Mouse (Mus musculus) liver, embryonic 15.5 days (tissue): Measurements from ENCODE around the gene Tspan5. TPM values are rescaled to one million over a fixed set of nuclear protein-coding genes. Genes with fewer than 3 reads are reported as not detected.

ENCODE experiments used
- ATAC-seq: fragments of 200-750 bp; cut with Nextera tagmentation; 2 replicates; pipeline ENCODE4 v1.8.0; 2017; ENCODE audit warnings: moderate number of reproducible peaks, mild to moderate bottlenecking, moderate library complexity; ENCODE audit not compliant: insufficient read depth
- H3K27ac ChIP-seq: fragments of 300-500 bp; sonication (generic); replicated peaks from 2 replicates; pipeline ENCODE4 v1.5.1; 2015; ENCODE audit warnings: mild to moderate bottlenecking, inconsistent platforms
- H3K27me3 ChIP-seq: fragments of 300-500 bp; sonication (generic); 2 replicates; pipeline ENCODE4 v1.6.1; 2015; ENCODE audit warnings: mild to moderate bottlenecking, inconsistent platforms
- H3K36me3 ChIP-seq: fragments of 300-500 bp; sonication (generic); replicated peaks from 2 replicates; pipeline ENCODE4 v1.6.1; 2015; ENCODE audit warnings: moderate library complexity, mild to moderate bottlenecking, inconsistent platforms
- H3K4me1 ChIP-seq: fragments of 300-500 bp; sonication (generic); replicated peaks from 2 replicates; pipeline ENCODE4 v1.6.1; 2015; ENCODE audit warnings: inconsistent platforms
- H3K4me2 ChIP-seq: fragments of 300-500 bp; sonication (generic); 2 replicates; pipeline ENCODE4 v1.6.1; 2015; ENCODE audit warnings: moderate library complexity, mild to moderate bottlenecking, inconsistent platforms
- H3K4me3 ChIP-seq: fragments of 300-500 bp; sonication (generic); replicated peaks from 2 replicates; pipeline ENCODE4 v1.5.1; 2015; ENCODE audit warnings: mild to moderate bottlenecking, inconsistent platforms
- H3K9ac ChIP-seq: fragments of 300-500 bp; sonication (generic); 2 replicates; pipeline ENCODE4 v1.6.1; 2015; ENCODE audit warnings: moderate library complexity, mild to moderate bottlenecking, inconsistent platforms
- H3K9me3 ChIP-seq: fragments of 300-500 bp; sonication (generic); replicated peaks from 2 replicates; pipeline ENCODE4 v1.6.1; 2016; ENCODE audit warnings: inconsistent platforms
- WGBS: fragments of 180-500 bp; shearing (Covaris S2); methylation state at CpG from one replicate; pipeline ENCODE4 v1.1.7; 2015; ENCODE audit warnings: mixed read lengths; ENCODE audit not compliant: insufficient replicate concordance; 5-methylcytosine and 5-hydroxymethylcytosine counted together
- polyA plus RNA-seq: library from polyadenylated mRNA; unstranded; fragments of >200 nt; fragmentation: Nextera tagmentation; extraction: Ambion mirVana; gene quantifications from 2 replicates; pipeline ENCODE4 v1.2.1, GENCODE M21; 2015

Tspan5 gene
- 3.0 and 3.4 TPM in 2 replicates for polyA plus RNA-seq

DNA sequence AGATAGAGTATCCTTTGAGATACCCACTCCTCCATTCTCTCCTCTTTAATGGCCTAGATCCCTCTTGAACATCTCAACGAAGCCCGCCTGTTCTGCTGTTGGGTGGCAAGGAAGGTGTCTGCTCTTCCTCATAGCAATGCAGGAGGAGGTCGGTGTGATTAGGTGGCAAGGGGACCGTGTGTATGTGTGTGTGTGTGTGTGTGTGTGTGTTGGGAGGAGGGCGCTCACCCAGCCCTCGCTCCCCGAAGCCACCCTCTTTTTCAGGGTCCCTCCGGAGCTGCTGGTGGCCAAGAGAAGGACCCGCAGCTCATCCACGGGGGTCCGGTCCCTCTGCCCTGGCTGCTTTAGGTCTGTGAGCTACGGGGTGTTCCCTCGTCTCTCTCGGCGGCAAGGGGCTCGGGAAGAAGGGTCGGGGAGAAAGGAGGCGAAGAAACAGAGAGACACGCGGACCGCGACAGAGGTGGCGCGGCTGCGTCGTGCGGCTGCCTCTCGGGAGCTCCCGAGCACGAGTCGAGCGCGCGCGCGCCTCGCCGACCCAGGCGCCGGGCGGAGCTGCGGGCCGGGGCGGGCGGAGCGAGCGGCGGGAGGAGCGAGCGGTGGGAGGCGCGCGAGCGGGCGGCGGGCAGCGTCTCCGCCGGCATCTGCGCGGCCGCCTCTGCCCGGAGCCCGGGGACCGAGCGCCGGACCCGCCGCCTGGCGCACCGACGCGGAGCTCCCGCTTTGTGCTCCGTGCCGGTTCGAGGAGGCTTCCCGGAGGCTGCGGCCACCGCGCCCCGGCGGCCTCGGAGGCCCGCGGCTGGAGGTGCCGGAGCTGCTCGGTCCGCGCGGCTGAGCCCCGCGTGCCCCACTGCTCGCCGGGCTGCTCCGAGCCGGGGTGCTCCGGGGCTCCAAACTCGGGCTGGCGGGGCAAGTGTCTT lies at the start of gene Tspan5:
Tspan5 (plus strand) TSS at position 547 of the 917 bp plus-strand sequence.
- Histone ChIP-seq H3K4me1 (peaks cover 23% of the 10 kb centered on the region), H3K4me3 (peak within 1 kb of the TSS; percentile 68), H3K9ac (peak within 1 kb of the TSS; percentile 59), H3K4me2 (peak within 1 kb of the TSS; percentile 94), H3K27me3 (peaks cover 51% of the 10 kb centered on the region), H3K9me3 (no peaks in the 10 kb centered on the region), H3K27ac (peak within 1 kb of the TSS; percentile 48; the same call in 1 of the 2 replicates), H3K36me3 (no peaks in the 10 kb centered on the region)
- peak; percentile 84 for ATAC-seq
- WGBS = under 1% methylated on average over 67 of the region's 100 CpGs

DNA sequence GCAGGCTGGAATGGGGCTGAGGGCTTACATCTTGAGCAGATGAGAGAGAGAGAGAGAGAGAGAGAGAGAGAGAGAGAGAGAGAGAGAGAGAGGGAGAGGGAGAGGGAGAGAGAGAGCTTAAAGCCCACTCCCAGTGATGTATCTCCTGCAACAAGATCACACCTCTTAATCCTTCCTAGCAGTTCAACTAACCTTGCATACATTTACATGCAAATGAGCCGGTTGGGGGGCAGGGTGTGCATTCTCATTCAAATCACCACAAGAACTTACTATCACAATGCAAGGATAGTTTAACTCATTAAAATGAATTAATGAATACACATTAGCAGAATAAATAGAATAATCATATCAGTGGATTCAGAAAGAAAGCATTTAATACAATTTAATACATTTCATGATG lies 49.7 kb upstream of the Tspan5 start:
- no peak overlapping the region for H3K27ac ChIP-seq
- no peak overlapping the region for H3K4me3 ChIP-seq
- no peaks in the 10 kb centered on the region for H3K27me3 ChIP-seq
- H3K4me1 ChIP-seq = no peaks in the 10 kb centered on the region
- H3K9ac ChIP-seq = no peak overlapping the region
- no peak for ATAC-seq
- WGBS = 48% methylated on average over 1 of the region's 1 CpGs
- no peak overlapping the region for H3K4me2 ChIP-seq
- H3K9me3 ChIP-seq = no peaks in the 10 kb centered on the region
- no peaks in the 10 kb centered on the region for H3K36me3 ChIP-seq

DNA sequence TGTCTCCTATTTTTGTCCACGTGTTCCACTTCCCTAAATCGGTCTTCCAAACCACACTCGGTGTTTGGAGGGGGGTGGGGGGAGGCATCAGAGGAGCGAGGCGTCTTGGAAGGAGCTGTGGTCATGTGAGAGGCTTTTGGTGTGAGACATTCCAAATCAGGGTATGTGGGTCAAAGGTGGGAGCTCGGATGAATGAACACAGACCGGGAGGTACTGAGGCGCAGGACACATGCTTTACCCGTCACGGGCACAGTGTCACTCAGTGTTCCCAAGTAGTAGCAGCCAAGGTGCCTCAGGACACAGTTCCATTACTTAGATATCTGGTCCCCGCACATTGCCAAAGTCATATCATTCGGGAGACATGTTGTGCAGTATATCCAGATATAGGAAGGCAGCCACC lies 38.6 kb upstream of the Tspan5 start:
- no peak overlapping the region for H3K4me3 ChIP-seq
- H3K27ac ChIP-seq = no peak overlapping the region
- H3K4me1 ChIP-seq = no peaks in the 10 kb centered on the region
- no peaks in the 10 kb centered on the region for H3K9me3 ChIP-seq
- H3K27me3 ChIP-seq = no peaks in the 10 kb centered on the region
- ATAC-seq = no peak
- no peaks in the 10 kb centered on the region for H3K36me3 ChIP-seq
- H3K4me2 ChIP-seq = no peak overlapping the region
- H3K9ac ChIP-seq = no peak overlapping the region
- WGBS = 58% methylated on average over 12 of the region's 12 CpGs

DNA sequence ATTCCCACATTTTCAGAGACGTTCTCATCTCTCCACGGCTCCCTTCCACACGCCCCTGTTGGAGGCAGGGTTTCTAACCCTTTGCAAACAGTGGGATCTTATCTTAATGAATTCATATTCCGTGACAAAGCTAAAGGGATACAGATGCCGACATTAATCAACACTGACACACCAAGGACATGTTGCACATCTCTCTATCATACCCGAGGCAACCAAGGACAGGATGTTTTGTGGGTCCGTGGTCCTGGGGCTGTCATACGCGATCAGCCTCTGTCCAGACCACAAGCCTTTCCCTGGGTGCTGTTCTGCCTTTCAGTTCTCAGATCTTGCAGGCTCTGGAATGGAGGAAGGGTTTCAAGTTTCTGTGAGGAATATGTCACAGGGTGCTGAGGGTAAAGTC lies 37.5 kb upstream of the Tspan5 start:
- Histone ChIP-seq H3K4me1 (no peaks in the 10 kb centered on the region), H3K9me3 (no peaks in the 10 kb centered on the region), H3K27ac (no peak overlapping the region), H3K4me2 (no peak overlapping the region), H3K4me3 (no peak overlapping the region), H3K36me3 (no peaks in the 10 kb centered on the region), H3K27me3 (no peaks in the 10 kb centered on the region), H3K9ac (no peak overlapping the region)
- WGBS = 36% methylated on average over 9 of the region's 9 CpGs
- ATAC-seq = no peak

DNA sequence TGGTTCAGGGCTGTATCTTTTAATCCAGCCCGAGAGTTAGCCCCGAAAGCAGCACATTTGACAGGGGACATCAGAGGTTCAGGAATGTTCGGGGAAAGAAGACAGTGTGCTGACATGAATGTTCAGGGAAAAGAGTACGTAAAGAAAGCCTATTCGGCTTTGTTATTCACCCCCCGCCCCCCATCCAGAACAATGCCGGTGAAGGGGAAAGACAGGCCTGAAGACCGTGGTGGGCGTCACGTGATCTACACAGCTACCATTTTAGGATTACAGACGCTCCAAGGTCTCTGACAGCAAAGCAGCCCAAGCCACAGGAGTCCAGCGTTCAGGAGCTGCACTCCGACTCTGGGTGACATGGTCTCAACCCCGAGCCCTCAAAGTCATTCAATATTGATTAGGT lies 36.1 kb upstream of the Tspan5 start:
- no peaks in the 10 kb centered on the region for H3K4me1 ChIP-seq
- no peak overlapping the region for H3K9ac ChIP-seq
- ATAC-seq = no peak
- no peaks in the 10 kb centered on the region for H3K27me3 ChIP-seq
- no peaks in the 10 kb centered on the region for H3K36me3 ChIP-seq
- no peak overlapping the region for H3K4me2 ChIP-seq
- no peak overlapping the region for H3K27ac ChIP-seq
- no peaks in the 10 kb centered on the region for H3K9me3 ChIP-seq
- 66% methylated on average over 14 of the region's 14 CpGs for WGBS
- H3K4me3 ChIP-seq = no peak overlapping the region

DNA sequence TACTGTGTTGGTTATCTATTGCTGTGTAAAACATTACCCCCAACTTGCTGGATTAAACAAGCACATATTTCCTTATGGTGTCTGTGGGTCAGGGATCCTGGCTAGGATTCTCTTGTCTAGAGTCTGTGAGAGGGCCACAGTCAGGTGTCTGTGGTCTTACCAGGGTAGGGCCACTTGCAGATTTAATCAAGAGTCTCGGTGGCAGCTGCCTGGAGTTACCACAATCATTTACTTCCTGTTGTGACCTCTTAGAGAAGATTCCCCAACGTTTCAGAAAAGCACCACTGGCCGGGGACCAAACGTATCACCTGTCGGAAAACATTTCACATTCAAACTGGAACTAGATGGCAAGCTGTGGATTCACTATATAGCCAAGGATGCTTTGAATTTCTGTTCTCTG lies 32.8 kb upstream of the Tspan5 start:
- no peak for ATAC-seq
- Histone ChIP-seq H3K4me3 (no peak overlapping the region), H3K9ac (no peak overlapping the region), H3K4me1 (no peaks in the 10 kb centered on the region), H3K36me3 (no peaks in the 10 kb centered on the region), H3K9me3 (no peaks in the 10 kb centered on the region), H3K27ac (no peak overlapping the region), H3K27me3 (no peaks in the 10 kb centered on the region), H3K4me2 (no peak overlapping the region)
- WGBS = 39% methylated on average over 5 of the region's 5 CpGs

DNA sequence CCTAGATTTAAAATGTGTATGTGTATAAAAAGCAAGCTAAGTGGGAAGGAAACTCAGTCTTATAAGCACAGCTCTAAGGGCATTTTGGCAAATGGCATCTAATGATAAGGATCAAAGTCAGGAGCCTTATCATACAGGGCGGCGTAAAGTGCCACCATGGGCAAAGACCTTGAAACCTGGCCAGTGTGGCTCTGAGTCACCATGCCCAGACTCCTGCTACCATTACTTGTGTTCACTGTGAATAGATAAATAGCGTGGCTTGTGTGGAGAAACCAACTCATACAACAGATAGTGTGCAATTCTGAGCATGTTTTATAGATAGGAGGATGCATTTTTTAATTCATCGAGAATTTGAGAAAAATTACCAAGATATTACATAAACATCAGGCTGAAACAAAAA lies 30.0 kb upstream of the Tspan5 start:
- no peaks in the 10 kb centered on the region for H3K36me3 ChIP-seq
- no peak overlapping the region for H3K27ac ChIP-seq
- no peaks in the 10 kb centered on the region for H3K4me1 ChIP-seq
- no peaks in the 10 kb centered on the region for H3K9me3 ChIP-seq
- H3K9ac ChIP-seq = no peak overlapping the region
- WGBS = 65% methylated on average over 4 of the region's 4 CpGs
- H3K4me3 ChIP-seq = no peak overlapping the region
- H3K27me3 ChIP-seq = no peaks in the 10 kb centered on the region
- H3K4me2 ChIP-seq = no peak overlapping the region
- no peak for ATAC-seq

DNA sequence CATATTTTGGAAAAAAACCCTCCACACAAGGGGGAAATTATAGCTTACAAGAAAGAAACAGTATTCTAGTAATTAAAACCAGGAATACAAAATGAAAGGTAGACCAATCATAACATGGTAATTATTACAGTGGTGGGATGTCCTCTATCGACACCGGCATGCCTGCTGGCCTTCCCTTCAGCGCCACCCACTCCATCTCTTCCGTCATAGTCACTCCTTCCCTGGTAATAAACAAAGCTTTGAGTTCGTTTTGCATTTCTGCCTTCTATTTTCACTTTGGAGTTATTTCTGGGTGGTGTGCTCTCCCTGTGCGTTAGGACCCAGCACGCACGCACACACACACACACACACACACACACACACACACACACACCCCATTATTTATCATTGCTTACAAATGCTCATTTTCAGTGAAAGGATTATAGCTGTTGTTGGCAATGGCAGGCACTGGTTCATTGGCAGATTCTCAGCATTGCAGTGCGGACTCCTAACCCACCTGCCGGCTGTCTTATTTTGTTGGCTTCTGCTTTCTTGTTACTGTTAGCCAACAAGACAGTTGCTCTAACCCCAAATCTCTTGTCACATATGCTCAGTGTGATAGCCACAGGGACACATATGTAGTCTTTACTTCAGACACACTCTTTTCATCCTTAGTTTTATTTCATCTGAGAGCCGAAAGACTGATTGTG lies 29.4 kb upstream of the Tspan5 start:
- 81% methylated on average over 11 of the region's 11 CpGs for WGBS
- no peaks in the 10 kb centered on the region for H3K36me3 ChIP-seq
- H3K4me2 ChIP-seq = no peak overlapping the region

DNA sequence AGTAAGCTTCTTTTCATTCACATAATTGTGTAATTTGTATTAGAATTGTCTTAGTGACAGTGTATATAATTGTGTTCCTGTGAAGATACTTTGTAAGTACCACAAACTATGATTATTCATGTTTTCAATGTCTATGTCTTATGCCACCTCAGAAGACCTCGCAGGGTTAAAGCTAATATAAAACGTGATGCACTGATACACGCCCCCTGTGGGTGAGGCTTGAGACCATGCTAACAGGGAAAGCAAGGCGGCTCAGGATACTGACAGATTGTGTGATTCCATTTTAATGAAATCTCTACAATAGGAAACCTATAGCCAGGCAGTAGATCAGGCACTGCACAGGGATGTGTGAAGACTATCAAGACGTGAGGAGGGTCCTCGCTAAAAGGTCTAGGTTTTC lies 28.9 kb upstream of the Tspan5 start:
- H3K27me3 ChIP-seq = no peaks in the 10 kb centered on the region
- no peaks in the 10 kb centered on the region for H3K9me3 ChIP-seq
- no peaks in the 10 kb centered on the region for H3K36me3 ChIP-seq
- no peak overlapping the region for H3K9ac ChIP-seq
- H3K4me3 ChIP-seq = no peak overlapping the region
- no peak for ATAC-seq
- no peak overlapping the region for H3K4me2 ChIP-seq
- 54% methylated on average over 6 of the region's 6 CpGs for WGBS
- H3K4me1 ChIP-seq = no peaks in the 10 kb centered on the region
- no peak overlapping the region for H3K27ac ChIP-seq

More for the DNA sequence above, 29.4 kb upstream of the Tspan5 start:
- no peak overlapping the region for H3K27ac ChIP-seq
- H3K9ac ChIP-seq = no peak overlapping the region
- H3K4me3 ChIP-seq = no peak overlapping the region
- no peaks in the 10 kb centered on the region for H3K27me3 ChIP-seq
- no peaks in the 10 kb centered on the region for H3K4me1 ChIP-seq
- H3K9me3 ChIP-seq = no peaks in the 10 kb centered on the region
- no peak for ATAC-seq

DNA sequence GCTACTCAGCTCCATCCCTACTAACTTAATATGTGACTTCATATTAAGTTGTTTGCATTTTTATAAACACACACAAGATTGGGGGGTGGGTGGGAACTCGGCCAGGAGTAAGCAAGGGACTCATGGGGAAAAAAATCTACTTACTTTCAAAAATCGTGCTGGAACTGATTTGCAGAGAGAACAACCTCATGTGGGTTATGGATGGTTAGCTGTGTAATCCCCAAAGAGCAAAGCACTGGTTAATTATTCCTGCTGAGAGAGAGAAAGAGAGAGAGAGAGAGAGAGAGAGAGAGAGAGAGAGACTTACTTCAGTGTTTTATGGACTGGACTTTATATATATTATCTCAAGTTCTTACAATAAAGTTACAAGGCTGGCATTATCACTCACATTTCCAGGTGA lies 27.2 kb upstream of the Tspan5 start:
- Histone ChIP-seq H3K4me1 (no peaks in the 10 kb centered on the region), H3K36me3 (no peaks in the 10 kb centered on the region), H3K9me3 (no peaks in the 10 kb centered on the region), H3K4me2 (no peak overlapping the region), H3K27me3 (no peaks in the 10 kb centered on the region), H3K4me3 (no peak overlapping the region), H3K9ac (no peak overlapping the region), H3K27ac (no peak overlapping the region)
- 36% methylated on average over 2 of the region's 2 CpGs for WGBS
- ATAC-seq = no peak

DNA sequence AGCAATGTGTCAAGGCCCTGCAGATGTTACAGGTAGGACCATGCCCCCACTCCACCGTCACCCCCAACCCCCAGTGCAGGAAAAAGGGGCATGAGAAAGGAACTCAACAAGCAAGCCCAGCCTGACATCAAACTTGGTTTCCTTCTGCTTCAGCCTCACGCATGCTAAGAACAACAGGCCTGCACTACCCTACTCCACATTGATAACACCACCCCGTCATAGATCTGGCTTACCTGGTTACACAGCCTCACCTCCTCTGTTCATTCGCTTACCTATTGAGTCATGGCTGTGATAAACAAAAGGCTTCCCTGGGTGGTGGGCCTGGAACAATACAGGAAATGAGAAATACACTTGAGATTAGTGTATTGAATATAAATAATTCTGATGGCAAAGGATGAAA lies 26.8 kb upstream of the Tspan5 start:
- H3K4me2 ChIP-seq = no peak overlapping the region
- 58% methylated on average over 4 of the region's 4 CpGs for WGBS
- no peaks in the 10 kb centered on the region for H3K4me1 ChIP-seq
- H3K9ac ChIP-seq = no peak overlapping the region
- H3K27me3 ChIP-seq = no peaks in the 10 kb centered on the region
- H3K4me3 ChIP-seq = no peak overlapping the region
- no peaks in the 10 kb centered on the region for H3K9me3 ChIP-seq
- no peaks in the 10 kb centered on the region for H3K36me3 ChIP-seq
- H3K27ac ChIP-seq = no peak overlapping the region
- no peak for ATAC-seq
